Mouse (Mus musculus) midbrain, postnatal 0 days (tissue): Measurements from ENCODE around the gene Prdx4. TPM values are rescaled to one million over a fixed set of nuclear protein-coding genes. Genes with fewer than 3 reads are reported as not detected.
A peak's percentile ranks its signal among the peaks of the same experiment; 100 is the strongest.
"Not testable (repeated sequence)": the region's sequence is repeated elsewhere in the genome, so short reads cannot be mapped to it uniquely, and the experiment has no call there.

ENCODE experiments used
- ATAC-seq: fragments of 200-750 bp; cut with Nextera tagmentation; 2 replicates; pipeline ENCODE4 v1.8.0; 2017; ENCODE audit warnings: moderate number of reproducible peaks, mild to moderate bottlenecking, moderate TSS enrichment, moderate library complexity; ENCODE audit not compliant: low FRiP score
- DNase-seq: peaks from one replicate; pipeline ENCODE4 v3.0.0-alpha.2; 2015; ENCODE audit warnings: low spot score
- H3K27ac ChIP-seq: fragments of 300-500 bp; sonication (generic); 2 replicates; pipeline ENCODE4 v1.5.1; 2014; ENCODE audit warnings: low read depth, mild to moderate bottlenecking, low read length, mixed read lengths
- H3K27me3 ChIP-seq: fragments of 300-500 bp; sonication (generic); 2 replicates; pipeline ENCODE4 v1.6.1; 2014; ENCODE audit warnings: low read length, control low read depth, mixed read lengths; ENCODE audit not compliant: insufficient read depth
- H3K36me3 ChIP-seq: fragments of 300-500 bp; sonication (generic); 2 replicates; pipeline ENCODE4 v1.6.1; 2014; ENCODE audit warnings: low read length, control low read depth, mixed read lengths; ENCODE audit not compliant: insufficient read depth
- H3K4me1 ChIP-seq: fragments of 300-500 bp; sonication (generic); 2 replicates; pipeline ENCODE4 v1.6.1; 2014; ENCODE audit warnings: mild to moderate bottlenecking, control low read depth, antibody characterized with exemption, low read length, mixed read lengths; ENCODE audit not compliant: insufficient read depth
- H3K4me2 ChIP-seq: fragments of 300-500 bp; sonication (generic); 2 replicates; pipeline ENCODE4 v1.6.1; 2014; ENCODE audit warnings: low read depth, mild to moderate bottlenecking, low read length, mixed read lengths; ENCODE audit not compliant: poor library complexity, severe bottlenecking
- H3K4me3 ChIP-seq: fragments of 300-500 bp; sonication (generic); 2 replicates; pipeline ENCODE4 v1.5.1; 2014; ENCODE audit warnings: low read depth, mild to moderate bottlenecking, low read length, moderate library complexity
- H3K9ac ChIP-seq: fragments of 300-500 bp; sonication (generic); replicated peaks from 2 replicates; pipeline ENCODE4 v1.6.1; 2014; ENCODE audit warnings: mild to moderate bottlenecking, low read length, moderate library complexity, mixed read lengths; ENCODE audit not compliant: poor library complexity, severe bottlenecking
- H3K9me3 ChIP-seq: fragments of 300-500 bp; sonication (generic); 2 replicates; pipeline ENCODE4 v1.6.1; 2016; ENCODE audit warnings: low read length, control low read depth
- CTCF ChIP-seq: IDR thresholded peaks from 2 replicates; pipeline ENCODE4 v1.5.1; 2016; ENCODE audit warnings: antibody characterized with exemption, mild to moderate bottlenecking
- WGBS: fragments of 180-500 bp; shearing (Covaris S2); extraction: QIAGEN DNeasy Blood & Tissue Kit; methylation state at CpG from one replicate; pipeline ENCODE4 v1.1.7; 2014; 5-methylcytosine and 5-hydroxymethylcytosine counted together
- polyA plus RNA-seq: library from polyadenylated mRNA; unstranded; fragments of >200 nt; fragmentation: Nextera tagmentation; extraction: Ambion mirVana; gene quantifications from 2 replicates; pipeline ENCODE4 v1.2.1, GENCODE M21; 2015
- total RNA-seq: library from RNA; depleted of rRNA; stranded (reverse); fragments of >200 nt; gene quantifications from 2 replicates; pipeline ENCODE4 v1.2.3, GENCODE M21; 2014; rRNA removed

Gene Prdx4
- 61.7 and 74.6 TPM in 2 replicates for total RNA-seq
- 89.2 and 89.7 TPM in 2 replicates for polyA plus RNA-seq

- Histone ChIP-seq H3K4me3 (no peak within 1 kb of the TSS), H3K4me1 (no peaks in the 10 kb centered on the region), H3K9me3 (no peaks in the 10 kb centered on the region), H3K27me3 (no peaks in the 10 kb centered on the region), H3K4me2 (no peak within 1 kb of the TSS), H3K9ac (no peak within 1 kb of the TSS), H3K36me3 (no peaks in the 10 kb centered on the region), H3K27ac (no peak within 1 kb of the TSS)
- ATAC-seq (no peak), DNase-seq (no peak)
- no peak for TF ChIP-seq CTCF
These were observed at the start of gene Prdx4 for GRCm38 (mm10) chrX:155340654-155341053. Prdx4 (minus strand) TSS chrX:155340754.

GRCm38 (mm10) chrX:155376538-155376937, 36.0 kb upstream of the Prdx4 start:
- DNase-seq = peak; percentile 15
- no peak overlapping the region for H3K9ac ChIP-seq
- H3K4me1 ChIP-seq = no peaks in the 10 kb centered on the region
- no peaks in the 10 kb centered on the region for H3K9me3 ChIP-seq
- H3K27me3 ChIP-seq = no peaks in the 10 kb centered on the region
- ATAC-seq = no peak
- H3K4me3 ChIP-seq = no peak overlapping the region
- TF ChIP-seq CTCF = peak; percentile 65
- no peak overlapping the region for H3K27ac ChIP-seq
- WGBS = 20% methylated on average over 2 of the region's 2 CpGs
- no peak overlapping the region for H3K4me2 ChIP-seq
- no peaks in the 10 kb centered on the region for H3K36me3 ChIP-seq

GRCm38 (mm10) chrX:155375458-155375857, 34.9 kb upstream of the Prdx4 start:
- DNase-seq = peak; percentile 51
- TF ChIP-seq CTCF = peak; percentile 74
- no peaks in the 10 kb centered on the region for H3K27me3 ChIP-seq
- no peaks in the 10 kb centered on the region for H3K4me1 ChIP-seq
- 38% methylated on average over 1 of the region's 1 CpGs for WGBS
- ATAC-seq = no peak
- H3K36me3 ChIP-seq = no peaks in the 10 kb centered on the region
- H3K9ac ChIP-seq = no peak overlapping the region
- no peak overlapping the region for H3K27ac ChIP-seq
- H3K4me2 ChIP-seq = no peak overlapping the region
- no peak overlapping the region for H3K4me3 ChIP-seq
- no peaks in the 10 kb centered on the region for H3K9me3 ChIP-seq

GRCm38 (mm10) chrX:155370110-155370509, 29.6 kb upstream of the Prdx4 start:
- not testable (repeated sequence) for H3K27ac ChIP-seq, H3K4me1 ChIP-seq, H3K4me2 ChIP-seq, H3K27me3 ChIP-seq, DNase-seq, H3K9me3 ChIP-seq, ATAC-seq, H3K36me3 ChIP-seq, H3K9ac ChIP-seq, H3K4me3 ChIP-seq
- 62% methylated on average over 3 of the region's 3 CpGs for WGBS

- Histone ChIP-seq H3K9ac (no peak overlapping the region), H3K27ac (no peak overlapping the region), H3K4me2 (no peak overlapping the region), H3K36me3 (no peaks in the 10 kb centered on the region), H3K4me3 (no peak overlapping the region), H3K9me3 (no peaks in the 10 kb centered on the region), H3K4me1 (no peaks in the 10 kb centered on the region), H3K27me3 (no peaks in the 10 kb centered on the region)
- 50% methylated on average over 2 of the region's 2 CpGs for WGBS
- TF ChIP-seq CTCF = no peak
- DNase-seq (no peak), ATAC-seq (no peak)
These were observed 24.5 kb upstream of the Prdx4 start for GRCm38 (mm10) chrX:155365095-155365494.

- Histone ChIP-seq H3K4me2 (no peak overlapping the region), H3K4me3 (no peak overlapping the region), H3K9ac (no peak overlapping the region), H3K36me3 (no peaks in the 10 kb centered on the region), H3K4me1 (no peaks in the 10 kb centered on the region), H3K9me3 (no peaks in the 10 kb centered on the region), H3K27me3 (no peaks in the 10 kb centered on the region), H3K27ac (no peak overlapping the region)
- DNase-seq = no peak
- TF ChIP-seq CTCF = no peak
- 87% methylated on average over 2 of the region's 2 CpGs for WGBS
- no peak for ATAC-seq
These were observed 5.7 kb upstream of the Prdx4 start for GRCm38 (mm10) chrX:155346249-155346648.
